Mouse (Mus musculus) megakaryocyte, embryonic 14.5 days (primary cell): ENCODE measurements around the gene Cnr2. TPM values are rescaled to one million over a fixed set of nuclear protein-coding genes. Genes with fewer than 3 reads are reported as not detected.
A peak's percentile ranks its signal among the peaks of the same experiment; 100 is the strongest.

Experiments used
- H3K27me3 ChIP-seq: replicated peaks from 2 replicates; pipeline ENCODE3; 2012; ENCODE audit warnings: inconsistent platforms
- H3K36me3 ChIP-seq: replicated peaks from 2 replicates; pipeline ENCODE3; 2012; ENCODE audit warnings: low read length, inconsistent platforms, mixed read lengths
- H3K4me1 ChIP-seq: 2 replicates; pipeline ENCODE4 v1.6.1; 2012; ENCODE audit warnings: inconsistent platforms
- H3K4me3 ChIP-seq: replicated peaks from 2 replicates; pipeline ENCODE3; 2012; ENCODE audit warnings: moderate library complexity, mild to moderate bottlenecking, inconsistent platforms
- H3K9me3 ChIP-seq: 2 replicates; pipeline ENCODE4 v1.6.1; 2012; ENCODE audit warnings: inconsistent platforms
- FLI1 ChIP-seq: IDR thresholded peaks from 2 replicates; pipeline ENCODE4 v1.6.1; 2012; ENCODE audit warnings: low read length, inconsistent platforms, mixed read lengths
- GATA1 ChIP-seq: IDR thresholded peaks from 3 replicates; pipeline ENCODE4 v1.6.1; 2012; ENCODE audit warnings: mixed read lengths, low read length, inconsistent platforms, borderline replicate concordance
- polyA plus RNA-seq: library from polyadenylated mRNA; stranded (reverse); fragments of >175 nt; gene quantifications from 2 replicates; pipeline ENCODE4 v1.2.3, GENCODE M21; 2012; ENCODE audit warnings: low replicate concordance; ENCODE audit not compliant: insufficient read depth

The Cnr2 gene
- polyA plus RNA-seq, 1 experiment, result 4.9 TPM

DNA sequence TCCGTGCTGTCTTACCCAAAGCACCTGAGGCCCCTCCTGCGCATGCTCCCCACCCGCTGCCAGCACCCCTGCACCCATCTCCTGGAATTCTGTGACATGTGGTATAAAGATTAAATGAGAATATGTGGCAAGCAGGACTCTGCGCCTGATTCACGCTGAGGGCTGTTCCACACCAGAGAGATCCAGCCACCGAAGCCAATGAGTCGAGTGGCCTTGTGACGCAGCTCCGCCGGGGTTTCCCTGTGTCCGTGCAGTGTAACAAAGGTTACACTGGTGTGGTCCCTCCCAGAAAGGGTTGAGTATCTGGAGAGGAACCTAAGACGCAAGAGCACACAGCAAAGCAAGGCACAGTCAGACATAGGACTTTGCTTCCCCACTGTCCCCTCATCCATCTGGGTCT, 9.5 kb upstream of the Cnr2 start:
- Histone ChIP-seq H3K4me3 (no peak overlapping the region), H3K36me3 (no peaks in the 10 kb centered on the region), H3K4me1 (peaks cover 45% of the 10 kb centered on the region), H3K27me3 (peaks cover 3% of the 10 kb centered on the region), H3K9me3 (no peaks in the 10 kb centered on the region)
- no peak for TF ChIP-seq GATA1

DNA sequence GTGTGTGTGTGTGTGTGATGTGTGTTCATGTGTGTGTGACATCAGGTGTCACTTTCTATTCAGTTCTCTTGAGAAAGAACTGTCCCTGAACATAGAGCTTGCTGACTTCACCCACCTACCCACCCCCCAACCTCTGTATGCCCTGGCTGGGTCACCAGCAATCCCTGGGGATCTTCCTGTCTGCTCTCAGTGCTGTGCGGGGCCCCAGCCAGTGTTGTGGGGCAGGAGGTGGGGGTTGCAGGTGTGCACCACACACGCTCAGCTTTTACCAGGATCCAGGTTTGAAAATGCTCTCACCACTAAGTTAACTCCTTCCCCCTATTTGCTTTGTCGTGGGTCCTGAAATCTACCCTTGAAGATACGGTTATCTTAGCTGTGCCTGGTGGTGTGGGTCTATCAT, 9.0 kb upstream of the Cnr2 start:
- Histone ChIP-seq H3K4me3 (no peak overlapping the region), H3K9me3 (no peaks in the 10 kb centered on the region), H3K36me3 (no peaks in the 10 kb centered on the region), H3K27me3 (peaks cover 2% of the 10 kb centered on the region), H3K4me1 (peaks cover 49% of the 10 kb centered on the region)
- TF ChIP-seq GATA1 (no peak), FLI1 (no peak)

DNA sequence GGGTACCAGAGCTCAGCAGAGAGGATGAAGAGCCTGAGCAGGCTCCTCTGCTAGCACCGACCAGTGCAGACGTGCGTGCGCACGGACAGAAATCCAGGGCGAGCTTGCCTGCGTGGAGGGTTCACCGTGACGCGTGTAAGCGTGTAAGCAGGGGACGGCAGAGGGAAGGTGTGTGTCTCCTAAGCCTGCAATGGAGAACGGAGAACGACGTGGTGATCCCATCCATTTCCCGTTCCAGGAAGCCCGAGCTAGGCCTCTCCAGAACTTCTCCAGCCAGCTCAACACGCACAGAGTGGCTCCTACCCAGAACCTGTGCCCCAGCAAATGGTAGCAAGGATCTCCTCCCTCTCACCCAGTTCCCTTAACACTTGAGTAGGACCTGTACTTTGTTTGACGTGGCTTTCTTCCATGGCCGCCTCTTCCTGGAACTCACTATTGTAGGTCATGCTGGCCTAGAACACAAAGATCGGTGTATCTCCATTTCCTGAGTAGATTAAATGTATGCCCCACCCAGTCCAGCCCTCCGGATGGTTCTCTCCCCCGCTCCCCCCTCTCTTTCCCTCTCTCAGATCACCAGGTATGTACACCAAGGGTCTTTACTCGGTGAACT, 6.6 kb upstream of the Cnr2 start:
- Histone ChIP-seq H3K9me3 (no peaks in the 10 kb centered on the region), H3K36me3 (no peaks in the 10 kb centered on the region), H3K4me3 (peak overlapping the region; percentile 64), H3K27me3 (no peaks in the 10 kb centered on the region), H3K4me1 (peaks cover 58% of the 10 kb centered on the region)
- TF ChIP-seq FLI1 (no peak), GATA1 (no peak)

DNA sequence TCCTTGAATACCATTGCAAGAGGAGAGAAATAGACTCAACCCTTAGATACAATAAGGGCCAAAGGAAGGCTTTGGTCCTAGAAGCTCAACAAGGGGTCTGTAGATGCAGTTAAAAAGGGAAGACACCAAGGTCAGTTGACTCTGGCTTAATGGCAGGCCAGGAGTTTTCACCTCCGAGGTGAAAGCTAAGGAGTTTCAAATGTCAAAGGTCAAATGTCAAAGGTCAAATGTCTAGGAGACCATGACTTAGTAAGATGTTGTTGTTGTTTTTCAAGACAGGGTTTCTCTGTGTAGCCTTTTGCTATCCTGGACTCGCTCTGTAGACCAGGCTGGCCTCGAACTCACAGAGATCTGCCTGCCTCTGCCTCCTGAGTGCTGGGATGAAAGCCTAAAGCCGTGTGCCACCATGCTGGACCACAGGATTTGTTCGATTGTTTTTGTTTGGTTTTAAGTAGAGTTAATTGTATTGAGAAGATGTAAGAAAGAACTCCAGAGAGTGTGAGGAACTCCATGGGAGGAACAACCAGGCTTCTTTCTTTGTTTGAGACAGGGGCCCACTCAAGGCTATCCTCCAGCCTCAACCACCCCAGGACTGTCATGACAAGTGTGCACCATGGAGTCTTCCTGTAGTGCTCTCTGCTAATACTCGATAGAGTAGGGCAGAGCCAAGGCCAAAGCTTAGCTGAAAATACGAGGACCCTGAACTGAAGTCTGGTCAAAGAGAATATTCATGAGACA, 5.9 kb upstream of the Cnr2 start:
- Histone ChIP-seq H3K36me3 (peaks cover 4% of the 10 kb centered on the region), H3K4me3 (no peak overlapping the region), H3K9me3 (peaks cover 3% of the 10 kb centered on the region), H3K4me1 (peaks cover 54% of the 10 kb centered on the region), H3K27me3 (no peaks in the 10 kb centered on the region)
- no peak for TF ChIP-seq GATA1
- TF ChIP-seq FLI1, result no peak

DNA sequence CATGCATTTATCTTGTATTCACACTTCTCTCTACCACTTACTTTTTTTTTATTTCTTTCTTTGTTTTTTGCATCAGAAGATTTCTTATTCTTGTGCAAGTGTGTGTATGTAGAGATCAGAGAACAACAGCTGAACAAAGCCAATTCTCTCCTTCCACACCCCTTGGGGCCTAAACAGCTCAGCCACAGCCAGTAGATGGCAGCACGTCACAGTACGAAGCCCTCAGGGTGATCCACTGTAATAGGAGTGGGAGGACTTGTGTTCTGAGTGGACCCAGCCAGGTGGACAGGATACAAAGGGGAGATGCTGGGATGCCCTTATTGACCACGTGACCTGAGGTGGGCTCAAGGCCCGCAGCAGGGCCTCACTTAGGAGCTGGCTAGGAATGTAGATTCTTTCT, 5.3 kb upstream of the Cnr2 start:
- H3K4me3 ChIP-seq, result peak overlapping the region; percentile 33
- peaks cover 4% of the 10 kb centered on the region for H3K36me3 ChIP-seq
- H3K9me3 ChIP-seq, result peaks cover 5% of the 10 kb centered on the region
- peaks cover 56% of the 10 kb centered on the region for H3K4me1 ChIP-seq
- TF ChIP-seq FLI1 (no peak), GATA1 (no peak)
- H3K27me3 ChIP-seq, result no peaks in the 10 kb centered on the region

DNA sequence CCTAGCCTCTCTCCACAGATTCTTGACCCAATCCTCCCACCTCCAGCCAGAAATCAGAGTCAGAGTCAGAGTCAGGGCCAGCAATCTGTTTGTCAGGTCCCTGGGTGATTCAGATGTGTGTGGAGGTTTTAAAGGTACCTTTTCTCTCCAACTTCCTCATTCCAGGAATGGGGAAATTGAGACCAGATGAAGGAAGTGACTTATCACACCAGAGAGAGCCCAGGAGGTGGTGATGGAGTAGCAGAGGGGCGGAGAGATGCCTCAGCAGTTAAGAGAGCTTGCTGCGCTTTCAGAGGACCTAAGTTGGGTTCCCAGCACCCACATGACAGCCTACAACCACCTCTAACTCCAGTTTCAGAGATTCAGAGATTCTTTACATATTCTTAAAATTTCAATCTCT, 3.7 kb upstream of the Cnr2 start:
- H3K36me3 ChIP-seq, result peaks cover 4% of the 10 kb centered on the region
- H3K27me3 ChIP-seq, result no peaks in the 10 kb centered on the region
- TF ChIP-seq FLI1 (no peak), GATA1 (no peak)
- peaks cover 5% of the 10 kb centered on the region for H3K9me3 ChIP-seq
- no peak overlapping the region for H3K4me3 ChIP-seq
- H3K4me1 ChIP-seq, result peaks cover 57% of the 10 kb centered on the region

DNA sequence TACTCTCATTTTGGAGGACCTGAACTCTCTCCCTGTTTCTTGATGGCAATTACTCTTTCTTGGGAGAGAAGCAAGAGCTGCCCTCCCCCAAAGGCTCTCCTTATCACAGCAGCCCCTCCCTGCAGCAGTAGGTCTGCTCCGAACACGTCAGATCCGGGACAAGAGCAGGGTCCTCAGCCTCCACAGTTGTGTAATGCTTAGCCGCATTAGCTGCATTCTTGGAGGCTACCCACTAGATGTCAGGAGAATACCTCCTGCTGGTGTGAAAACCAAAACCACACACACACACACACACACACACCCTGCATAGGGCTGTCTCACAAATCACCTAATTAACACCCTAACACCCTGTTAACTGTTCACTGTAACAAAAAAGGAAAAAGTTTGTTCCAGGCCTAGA, 2.3 kb upstream of the Cnr2 start:
- peaks cover 69% of the 10 kb centered on the region for H3K4me1 ChIP-seq
- peaks cover 4% of the 10 kb centered on the region for H3K36me3 ChIP-seq
- no peak overlapping the region for H3K4me3 ChIP-seq
- H3K9me3 ChIP-seq, result peaks cover 5% of the 10 kb centered on the region
- no peaks in the 10 kb centered on the region for H3K27me3 ChIP-seq
- TF ChIP-seq GATA1, result no peak
- TF ChIP-seq FLI1, result no peak

DNA sequence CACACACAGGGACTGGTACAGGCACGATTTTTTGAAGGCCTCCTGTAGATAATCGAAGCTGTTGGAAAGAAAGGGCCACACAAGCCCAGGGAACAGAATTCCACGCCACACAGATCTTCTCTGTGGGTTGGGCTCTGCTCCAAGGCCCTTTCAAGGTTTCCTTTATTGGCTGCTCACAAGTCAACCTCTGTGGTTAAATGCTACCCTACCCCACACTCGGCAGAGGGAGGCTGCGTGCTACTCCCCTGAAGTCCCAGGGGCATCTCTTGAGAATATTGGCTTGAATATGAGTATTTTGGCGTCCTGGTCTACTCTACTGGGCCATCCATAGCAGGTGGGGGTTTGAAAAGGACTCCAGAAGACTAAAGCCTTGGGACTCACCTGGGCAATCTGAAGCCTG, 963 bp downstream of the Cnr2 start:
- H3K4me1 ChIP-seq, result peaks cover 79% of the 10 kb centered on the region
- peak overlapping the region; percentile 96 for H3K4me3 ChIP-seq
- no peak for TF ChIP-seq GATA1
- no peak for TF ChIP-seq FLI1
- peaks cover 5% of the 10 kb centered on the region for H3K9me3 ChIP-seq
- H3K27me3 ChIP-seq, result no peaks in the 10 kb centered on the region
- H3K36me3 ChIP-seq, result peaks cover 24% of the 10 kb centered on the region

DNA sequence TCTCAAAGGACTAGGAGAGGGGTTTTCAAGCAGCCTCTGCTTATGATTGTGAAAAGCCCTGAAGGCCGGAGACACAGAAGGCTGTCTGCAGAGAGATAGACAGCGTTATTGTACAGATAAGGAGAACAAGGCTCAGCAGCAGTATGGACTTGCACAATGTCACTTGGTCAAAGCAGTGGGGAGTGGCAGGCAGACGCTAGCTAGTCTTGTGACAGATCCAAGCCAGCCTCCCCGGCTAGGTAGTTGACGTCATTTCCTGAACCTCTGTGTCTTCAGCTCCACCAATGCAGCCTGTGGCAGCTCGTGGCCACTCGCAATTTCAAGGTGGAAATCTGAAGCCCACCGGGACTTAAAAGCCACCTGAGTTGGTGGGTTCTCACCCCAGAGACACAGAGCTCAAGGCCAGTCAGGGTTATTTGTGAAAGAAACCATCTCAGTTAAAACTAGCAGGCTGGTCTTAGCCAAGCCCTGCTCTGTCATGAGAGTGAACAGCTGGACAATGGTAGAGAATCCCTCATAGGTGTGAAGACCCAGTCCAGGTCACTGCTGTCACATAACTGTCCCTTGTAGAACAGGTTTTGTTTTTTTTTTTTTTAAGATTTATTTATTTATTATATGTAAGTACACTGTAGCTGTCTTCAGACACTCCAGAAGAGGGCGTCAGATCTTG, 3.3 kb downstream of the Cnr2 start:
- peaks cover 86% of the 10 kb centered on the region for H3K4me1 ChIP-seq
- TF ChIP-seq GATA1 (no peak; the same call in 2 of the 3 replicates), FLI1 (no peak)
- peak overlapping the region; percentile 88 for H3K4me3 ChIP-seq

DNA sequence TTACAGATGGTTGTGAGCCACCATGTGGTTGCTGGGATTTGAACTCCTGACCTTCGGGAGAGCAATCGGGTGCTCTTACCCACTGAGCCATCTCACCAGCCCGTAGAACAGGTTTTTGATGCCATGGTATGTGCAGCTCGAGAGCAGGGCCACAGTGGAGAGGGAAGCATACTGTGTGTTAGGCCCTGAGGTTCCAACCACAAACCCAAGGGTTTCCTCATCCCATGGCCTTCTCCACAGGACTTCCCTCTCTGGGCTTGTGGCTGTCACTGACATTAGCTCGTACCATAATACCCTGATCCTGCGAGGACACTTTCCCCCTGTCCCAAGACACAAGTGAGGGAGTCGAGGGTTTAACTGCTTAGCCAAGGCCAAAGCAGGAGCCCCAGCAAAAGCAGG, 3.9 kb downstream of the Cnr2 start:
- H3K4me3 ChIP-seq, result peak overlapping the region; percentile 75
- peaks cover 48% of the 10 kb centered on the region for H3K36me3 ChIP-seq
- no peak for TF ChIP-seq GATA1
- TF ChIP-seq FLI1, result no peak
- H3K27me3 ChIP-seq, result no peaks in the 10 kb centered on the region
- peaks cover 4% of the 10 kb centered on the region for H3K9me3 ChIP-seq
- H3K4me1 ChIP-seq, result peaks cover 90% of the 10 kb centered on the region

More for the DNA sequence above, 3.3 kb downstream of the Cnr2 start:
- H3K27me3 ChIP-seq, result no peaks in the 10 kb centered on the region
- peaks cover 43% of the 10 kb centered on the region for H3K36me3 ChIP-seq
- peaks cover 5% of the 10 kb centered on the region for H3K9me3 ChIP-seq

DNA sequence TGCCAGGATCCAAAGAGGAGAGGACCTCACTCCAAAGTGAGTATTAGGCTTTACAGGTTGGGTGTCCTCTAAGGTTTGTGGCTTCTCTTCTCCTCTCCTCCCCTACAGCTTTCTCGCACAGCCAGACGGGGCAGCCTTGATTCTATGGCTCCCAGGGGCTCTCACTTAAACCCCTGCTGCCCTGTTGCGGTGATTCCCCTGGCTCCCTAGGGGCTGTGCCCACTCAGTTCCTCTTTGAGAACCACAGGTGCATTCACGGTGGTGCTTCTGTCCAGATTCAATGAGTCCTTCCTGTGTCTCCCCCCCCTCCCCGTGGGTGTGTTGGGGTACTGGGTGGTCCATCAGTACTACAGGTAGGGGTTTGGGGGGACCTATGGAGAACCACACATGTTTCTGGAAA, 4.8 kb downstream of the Cnr2 start:
- H3K4me3 ChIP-seq, result no peak overlapping the region
- no peaks in the 10 kb centered on the region for H3K27me3 ChIP-seq
- H3K36me3 ChIP-seq, result peaks cover 53% of the 10 kb centered on the region
- TF ChIP-seq GATA1, result no peak
- TF ChIP-seq FLI1, result no peak
- H3K4me1 ChIP-seq, result peaks cover 90% of the 10 kb centered on the region
- no peaks in the 10 kb centered on the region for H3K9me3 ChIP-seq
